ENCODE assay signal across 23 mouse cellular contexts in genomic region chr11:79013056-79013455, GRCm38 (mm10). TPM values are rescaled to one million over a fixed set of nuclear protein-coding genes. Genes with fewer than 3 reads are reported as not detected.
A peak's percentile ranks its signal among the peaks of the same experiment; 100 is the strongest.
DNase-seq lines count a peak whose midpoint lies in the region; ATAC-seq lines count a peak whose summit lies in the region.
"Had no signal": no experiment of that assay in that cellular context is flagged by ENCODE, and none has a peak within 500 bp of the region (broad histone marks: within the 10 kb centered on the region; RNA-seq: fewer than 3 reads in every experiment).

No protein-coding gene starts in this region.

- peaks cover 23% of the 10 kb centered on the region for H3K4me1 ChIP-seq in kidney, embryonic 15.5 days

- no peak overlapping the region for H3K4me2 ChIP-seq in kidney, embryonic 15.5 days
- H3K4me2 ChIP-seq: embryonic facial prominence, embryonic 13.5 days; hindbrain, embryonic 13.5 days; intestine, embryonic 15.5 days had no signal

- ATAC-seq in kidney, embryonic 15.5 days (replicated peaks; ENCODE audit: low FRiP score): no peak
- ATAC-seq: forebrain, embryonic 14.5 days; forebrain, postnatal 0 days; hindbrain, embryonic 16.5 days had no signal

- H3K9ac ChIP-seq in kidney, embryonic 15.5 days: no peak overlapping the region
- H3K9ac ChIP-seq: embryonic facial prominence, embryonic 13.5 days; forebrain, postnatal 0 days; hindbrain, embryonic 13.5 days; intestine, embryonic 15.5 days had no signal

- peak; percentile 3 for DNase-seq in gastrocnemius, postnatal 25 days
- DNase-seq in gastrocnemius, adult 8-10 months (ENCODE audit: low spot score in 2 of 2): no peak
- peak; percentile 3 for DNase-seq in kidney, postnatal 10 days
- peak; percentile 7 for DNase-seq in thymus, postnatal 4 days
- no peak for DNase-seq in thymus, postnatal 0 days (ENCODE audit: low spot score)
- DNase-seq in layer of hippocampus, adult 11-12 months (ENCODE audit: low spot score): no peak
- DNase-seq: adrenal gland, adult 2 months; adrenal gland, postnatal 14 days; B cell, adult 2 months; cerebellum, adult 11 months; cerebellum, adult 2 months; cerebellum, adult 9-11 months; cerebellum, postnatal 25 days; forebrain, postnatal 0 days; gastrocnemius, adult 2 months; gastrocnemius, postnatal 36 days had no signal

- H3K27me3 ChIP-seq in kidney, embryonic 15.5 days: no peaks in the 10 kb centered on the region
- H3K27me3 ChIP-seq: embryonic facial prominence, embryonic 13.5 days; hindbrain, embryonic 13.5 days; intestine, embryonic 15.5 days had no signal

- H3K36me3 ChIP-seq in kidney, embryonic 15.5 days: peaks cover 12% of the 10 kb centered on the region

- H3K9me3 ChIP-seq in kidney, embryonic 15.5 days (replicated peaks): no peaks in the 10 kb centered on the region
- H3K9me3 ChIP-seq: embryonic facial prominence, embryonic 13.5 days; hindbrain, embryonic 13.5 days; intestine, embryonic 15.5 days had no signal

- H3K27ac ChIP-seq in kidney, embryonic 15.5 days: no peak overlapping the region
- H3K27ac ChIP-seq: hindbrain, embryonic 13.5 days; intestine, embryonic 15.5 days had no signal

- H3K4me3 ChIP-seq in kidney, embryonic 15.5 days (replicated peaks): no peak overlapping the region
- H3K4me3 ChIP-seq: embryonic facial prominence, embryonic 13.5 days; erythroblast, embryonic 14.5 days; gastrocnemius, adult 2 months; hindbrain, embryonic 13.5 days; intestine, embryonic 15.5 days had no signal

RNA-seq across cellular contexts. Expression of gene Lgals9, which starts 28.3 kb away (rescaled TPM):
- 1 to 10 TPM; 9.7 to 9.8 TPM for total RNA-seq in gastrocnemius, postnatal 25 days (2021)
- total RNA-seq in gastrocnemius, adult 8-10 months (2022): 1 to 10 TPM; 3.2 to 6.8 (median 5.2) TPM
- 40.5 and 49.9 TPM in 2 replicates for polyA plus RNA-seq in kidney, embryonic 15.5 days (2015; fragmentation: Nextera tagmentation; extraction: Ambion mirVana)
- 421 and 488 TPM in 2 replicates for polyA plus RNA-seq in thymus, postnatal 0 days (2015; fragmentation: Nextera tagmentation; extraction: Ambion mirVana)

Comparison
In these comparisons a context has a peak if more than half of its experiments do, and no peak if none do; other contexts are left out.
1. DNase-seq: peak in gastrocnemius, postnatal 25 days (single experiment), kidney, postnatal 10 days (single experiment) and thymus, postnatal 4 days (single experiment); none in gastrocnemius, adult 8-10 months (0 of 2), thymus, postnatal 0 days (single experiment) and layer of hippocampus, adult 11-12 months (single experiment).